Mouse (Mus musculus) small intestine, adult 2 months (tissue): Measurements from ENCODE around the gene Galnt7. TPM values are rescaled to one million over a fixed set of nuclear protein-coding genes. Genes with fewer than 3 reads are reported as not detected.

Experiments
- H3K27ac ChIP-seq: fragments of 200-500 bp; 2 replicates; pipeline ENCODE4 v1.5.1; 2012; ENCODE audit warnings: low read depth, low read length, control low read depth, inconsistent platforms; ENCODE audit not compliant: insufficient read depth
- H3K27me3 ChIP-seq: fragments of 200-500 bp; 2 replicates; pipeline ENCODE4 v1.6.1; 2012; ENCODE audit warnings: mild to moderate bottlenecking, moderate library complexity, low read length, inconsistent platforms; ENCODE audit not compliant: control insufficient read depth, insufficient read depth
- H3K36me3 ChIP-seq: fragments of 200-500 bp; 2 replicates; pipeline ENCODE4 v1.6.1; 2012; ENCODE audit warnings: mild to moderate bottlenecking, low read length, control low read depth, inconsistent platforms; ENCODE audit not compliant: control insufficient read depth, insufficient read depth
- H3K4me1 ChIP-seq: fragments of 200-500 bp; 2 replicates; pipeline ENCODE4 v1.6.1; 2012; ENCODE audit warnings: low read length, inconsistent platforms, mixed read lengths; ENCODE audit not compliant: control insufficient read depth, insufficient read depth, insufficient read length
- H3K4me3 ChIP-seq: fragments of 200-500 bp; 2 replicates; pipeline ENCODE4 v1.5.1; 2012; ENCODE audit warnings: low read depth, mild to moderate bottlenecking, control low read depth, inconsistent platforms, low read length, moderate library complexity
- CTCF ChIP-seq: fragments of 200-500 bp; IDR thresholded peaks from 2 replicates; pipeline ENCODE4 v1.5.1; 2012; ENCODE audit warnings: low read depth, mild to moderate bottlenecking, control low read depth, inconsistent platforms, low read length, moderate library complexity, mixed read lengths; ENCODE audit not compliant: insufficient replicate concordance, insufficient read length; ENCODE audit errors: extremely low read depth
- POLR2A ChIP-seq: fragments of 200-500 bp; IDR thresholded peaks from 2 replicates; pipeline ENCODE4 v1.6.1; 2012; ENCODE audit warnings: low read depth, mild to moderate bottlenecking, control low read depth, inconsistent platforms, low read length, moderate library complexity
- WGBS: fragments of 180-500 bp; shearing (Covaris S2); methylation state at CpG from one replicate; pipeline ENCODE4 v1.1.7; 2018; 5-methylcytosine and 5-hydroxymethylcytosine counted together
- polyA plus RNA-seq: library from polyadenylated mRNA; depleted of rRNA; stranded (reverse); fragments of >200 nt; gene quantifications from 2 replicates; pipeline ENCODE4 v1.2.3, GENCODE M21; 2012

The Galnt7 gene
- polyA plus RNA-seq, 1 experiment, result 3.7 TPM

DNA sequence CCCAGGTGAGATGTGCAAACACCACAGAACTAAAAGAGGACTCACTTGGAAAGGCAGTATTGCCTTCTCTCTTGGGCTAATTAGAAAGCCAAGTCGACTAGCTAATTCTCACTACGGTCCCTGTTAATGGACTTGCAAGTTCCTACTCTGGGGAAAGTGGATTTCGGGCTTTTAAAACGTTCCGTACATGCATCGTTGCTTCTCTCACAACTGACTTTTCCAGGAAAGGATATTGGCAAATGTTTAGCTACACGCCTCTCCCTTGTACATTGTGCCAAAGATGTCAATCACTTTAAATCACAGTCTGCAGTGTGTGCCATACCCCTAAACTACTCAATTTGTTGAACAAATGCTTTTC is 915 bp upstream of the Galnt7 start:
- H3K27me3 ChIP-seq, result no peaks in the 10 kb centered on the region
- no peak overlapping the region for H3K4me3 ChIP-seq
- peaks cover 10% of the 10 kb centered on the region; the same call in 1 of the 2 replicates for H3K4me1 ChIP-seq
- TF ChIP-seq POLR2A, result no peak
- WGBS, result 5% methylated on average over 7 of the region's 7 CpGs
- no peaks in the 10 kb centered on the region; the same call in 1 of the 2 replicates for H3K36me3 ChIP-seq
- peak overlapping the region; percentile 17 for H3K27ac ChIP-seq

DNA sequence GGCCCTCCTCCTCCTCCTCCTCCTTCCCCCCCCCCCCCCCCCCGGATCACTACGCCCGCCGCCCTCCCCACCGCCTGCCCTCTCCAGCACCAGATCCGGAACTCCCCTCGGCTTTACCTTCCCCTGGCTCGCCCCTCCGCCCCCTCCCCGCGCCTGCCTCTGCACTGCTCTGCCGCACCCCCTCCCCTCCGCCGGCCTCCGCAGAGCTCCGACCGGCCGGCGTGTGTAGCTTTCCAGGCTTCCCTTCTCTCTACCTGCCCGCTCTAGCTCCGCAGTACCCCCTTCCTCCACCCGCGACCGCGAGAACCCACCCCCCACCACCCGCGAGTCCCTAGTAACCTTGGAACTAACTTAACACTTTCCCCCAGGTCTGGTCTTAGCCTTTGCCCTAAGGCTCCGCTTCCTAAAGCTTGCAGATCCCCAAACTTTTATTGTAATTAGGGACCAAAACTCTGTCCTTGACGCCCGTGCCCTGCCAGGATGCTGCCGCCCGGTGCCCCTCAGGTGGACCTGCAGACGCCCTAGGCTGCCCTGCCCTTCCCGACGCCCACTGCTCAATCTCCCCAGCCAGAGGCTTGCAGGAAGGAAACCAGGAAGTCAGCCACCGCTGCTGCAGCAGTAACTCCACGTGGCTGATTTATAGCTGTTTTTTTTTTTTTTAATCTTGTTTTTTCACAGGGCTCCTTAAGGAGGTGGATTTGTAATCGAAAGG is 380 bp upstream of the Galnt7 start:
- Histone ChIP-seq H3K4me3 (peak overlapping the region; percentile 97), H3K4me1 (peaks cover 12% of the 10 kb centered on the region; the same call in 1 of the 2 replicates), H3K27me3 (no peaks in the 10 kb centered on the region), H3K36me3 (no peaks in the 10 kb centered on the region; the same call in 1 of the 2 replicates), H3K27ac (peak overlapping the region; percentile 63)
- 1% methylated on average over 27 of the region's 38 CpGs for WGBS
- 0 out of 2 replicates have a peak, but pooled peaks have one; percentile 12 for TF ChIP-seq POLR2A
- TF ChIP-seq CTCF, result no peak

DNA sequence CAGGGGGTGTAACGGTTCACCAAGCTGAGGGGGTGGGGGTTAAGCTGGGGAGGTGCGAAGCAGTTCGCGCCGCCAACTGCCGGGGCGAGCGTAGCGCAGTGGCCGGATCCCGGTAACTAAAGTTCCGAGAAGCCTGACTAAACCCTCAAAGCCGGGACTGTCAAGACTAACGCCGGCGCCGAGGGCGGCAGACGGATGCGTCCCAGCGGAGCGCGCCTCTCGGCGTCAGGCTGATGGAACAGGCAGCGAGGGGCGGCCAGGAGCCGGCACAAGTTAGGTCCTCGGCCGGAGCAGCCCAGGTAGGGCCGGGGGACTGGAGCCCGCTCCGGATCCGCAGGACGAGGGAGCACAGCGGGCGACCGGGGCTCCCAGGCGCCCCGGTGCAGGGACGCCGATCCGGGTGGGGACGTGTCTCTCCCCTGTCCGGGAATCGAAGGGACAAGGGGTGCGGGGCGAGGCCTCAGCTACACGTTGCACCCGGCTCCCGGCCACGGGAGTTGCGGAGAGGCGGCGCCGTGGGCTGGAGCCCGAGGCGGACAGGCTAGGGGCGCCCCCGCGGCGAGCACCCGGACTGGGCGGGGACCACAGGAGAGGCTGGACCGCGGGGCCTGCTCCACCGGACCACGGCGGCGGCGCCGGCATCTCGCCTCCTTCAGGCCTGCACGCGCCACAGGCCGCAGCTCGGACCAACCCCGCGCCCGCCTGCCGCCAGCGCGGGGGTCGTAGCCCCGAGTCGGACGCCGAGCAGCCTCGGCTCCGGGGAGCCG is 960 bp downstream of the Galnt7 start:
- H3K4me1 ChIP-seq, result peaks cover 19% of the 10 kb centered on the region; the same call in 1 of the 2 replicates
- WGBS, result under 1% methylated on average over 91 of the region's 91 CpGs
- peak overlapping the region; percentile 97 for H3K4me3 ChIP-seq
- 0 out of 2 replicates have a peak, but pooled peaks have one; percentile 33 for TF ChIP-seq POLR2A
- no peak for TF ChIP-seq CTCF
- peak overlapping the region; percentile 95 for H3K27ac ChIP-seq
- no peaks in the 10 kb centered on the region; the same call in 1 of the 2 replicates for H3K27me3 ChIP-seq
- no peaks in the 10 kb centered on the region for H3K36me3 ChIP-seq

DNA sequence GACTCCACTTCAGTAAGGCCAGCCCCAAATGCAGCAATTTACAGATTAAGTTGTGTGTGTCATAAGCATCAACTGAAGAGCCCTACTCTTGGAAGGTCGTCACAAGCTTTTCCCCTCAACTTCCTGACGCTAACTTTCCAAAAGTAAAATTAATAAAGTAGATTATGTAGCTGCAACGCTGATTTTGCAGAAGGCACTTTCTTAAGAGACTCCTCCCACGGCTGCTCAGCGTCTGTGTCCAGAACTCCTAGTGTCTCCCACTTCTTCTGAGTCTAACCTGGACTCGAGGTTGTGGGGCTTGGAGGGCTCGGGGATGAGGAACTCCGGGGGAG is 1.5 kb downstream of the Galnt7 start:
- WGBS, result under 1% methylated on average over 8 of the region's 8 CpGs
- Histone ChIP-seq H3K4me1 (peaks cover 19% of the 10 kb centered on the region; the same call in 1 of the 2 replicates), H3K36me3 (no peaks in the 10 kb centered on the region), H3K27me3 (no peaks in the 10 kb centered on the region; the same call in 1 of the 2 replicates), H3K4me3 (peak overlapping the region; percentile 97), H3K27ac (peak overlapping the region; percentile 95)
- no peak for TF ChIP-seq CTCF
- no peak for TF ChIP-seq POLR2A

DNA sequence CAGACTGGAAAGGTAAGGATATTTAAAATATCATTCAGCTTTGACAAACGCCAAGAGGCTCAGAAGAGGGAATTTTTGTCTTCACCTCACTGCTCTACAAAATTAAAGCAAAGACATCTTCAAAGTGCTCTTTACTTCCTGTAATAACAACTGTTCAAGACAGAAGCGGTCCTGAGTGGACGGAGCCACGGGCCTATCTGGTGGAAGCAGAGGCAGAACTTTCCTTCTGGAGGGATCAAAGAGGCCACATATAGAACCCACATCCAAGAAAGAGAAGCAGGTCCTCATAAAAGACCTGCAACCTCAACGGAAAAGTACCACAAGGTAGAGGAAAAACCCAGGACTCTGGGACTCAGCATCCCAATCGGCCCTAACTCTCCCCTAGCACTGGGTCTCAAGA is 2.6 kb downstream of the Galnt7 start:
- Histone ChIP-seq H3K27ac (peak overlapping the region; percentile 67), H3K27me3 (no peaks in the 10 kb centered on the region; the same call in 1 of the 2 replicates), H3K4me1 (peaks cover 19% of the 10 kb centered on the region; the same call in 1 of the 2 replicates), H3K36me3 (no peaks in the 10 kb centered on the region), H3K4me3 (no peak overlapping the region)
- WGBS, result 61% methylated on average over 6 of the region's 6 CpGs
- no peak for TF ChIP-seq CTCF
- no peak for TF ChIP-seq POLR2A

DNA sequence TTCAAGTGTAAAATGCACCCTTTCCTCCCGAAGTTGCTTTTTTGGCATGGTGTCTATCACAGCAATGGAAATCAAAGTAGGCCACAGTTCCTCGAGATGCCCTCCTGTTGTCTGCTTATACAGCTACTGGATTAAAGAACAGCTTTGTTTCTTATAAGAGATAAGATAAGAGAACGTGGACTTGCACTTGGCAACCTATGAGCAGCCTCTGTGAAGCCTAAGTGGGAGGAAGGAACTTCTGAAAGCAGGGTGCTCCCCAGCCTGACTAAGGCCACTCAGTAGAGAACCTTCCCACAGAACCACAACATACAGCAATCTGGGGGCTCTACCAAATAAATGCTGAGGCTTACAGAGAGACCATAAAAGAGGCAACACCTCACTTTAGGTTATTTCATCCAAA is 5.3 kb downstream of the Galnt7 start:
- Histone ChIP-seq H3K27me3 (no peaks in the 10 kb centered on the region; the same call in 1 of the 2 replicates), H3K27ac (no peak overlapping the region), H3K4me1 (peaks cover 20% of the 10 kb centered on the region; the same call in 1 of the 2 replicates), H3K4me3 (no peak overlapping the region), H3K36me3 (no peaks in the 10 kb centered on the region)
- no peak for TF ChIP-seq CTCF
- no peak for TF ChIP-seq POLR2A
- WGBS, result 11% methylated on average over 3 of the region's 3 CpGs

DNA sequence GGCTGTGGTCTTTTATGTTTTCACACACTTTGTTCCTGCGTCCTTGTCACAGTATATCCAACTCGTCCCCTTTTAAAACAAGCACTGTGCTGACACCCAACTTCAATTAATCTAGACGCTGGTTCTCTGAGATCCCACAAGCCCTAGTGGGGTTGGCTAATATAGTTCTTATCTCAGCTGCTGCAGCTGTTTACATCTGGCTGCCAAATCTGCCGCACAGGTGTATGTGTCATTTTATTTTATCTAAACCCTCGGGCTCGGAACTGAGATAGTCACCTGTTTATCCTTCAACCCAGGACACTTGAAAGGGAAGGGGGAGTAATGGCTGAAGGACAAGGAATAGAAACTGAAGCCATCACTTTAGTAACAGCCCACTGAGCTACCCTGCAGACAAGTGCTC is 8.6 kb downstream of the Galnt7 start:
- no peaks in the 10 kb centered on the region; the same call in 1 of the 2 replicates for H3K27me3 ChIP-seq
- no peak overlapping the region for H3K27ac ChIP-seq
- no peak for TF ChIP-seq CTCF
- TF ChIP-seq POLR2A, result no peak
- no peaks in the 10 kb centered on the region for H3K36me3 ChIP-seq
- no peak overlapping the region for H3K4me3 ChIP-seq
- H3K4me1 ChIP-seq, result peaks cover 17% of the 10 kb centered on the region; the same call in 1 of the 2 replicates
- 28% methylated on average over 6 of the region's 6 CpGs for WGBS
